In the genomic region with DNA sequence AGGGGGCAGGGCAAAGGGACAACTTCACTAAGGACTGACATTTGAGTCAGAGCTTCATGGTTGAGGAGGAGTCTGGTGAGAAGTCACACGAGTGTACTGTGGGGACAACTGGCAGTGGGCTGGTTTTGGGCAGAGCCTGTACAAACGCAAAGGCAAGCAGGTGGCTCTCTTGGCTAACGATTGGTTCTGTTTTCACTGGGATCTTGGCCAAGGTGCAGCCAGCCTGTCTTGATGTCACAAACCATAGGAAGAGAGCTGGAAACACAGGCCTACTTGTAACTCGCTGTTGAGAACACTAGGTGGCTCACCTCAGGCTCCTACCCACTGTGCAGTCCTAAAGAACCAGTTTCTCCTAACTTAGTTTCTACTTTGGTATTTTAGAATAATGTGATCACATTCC, we compare ENCODE assay signal across 10 mouse cellular contexts. TPM values are rescaled to one million over a fixed set of nuclear protein-coding genes. Genes with fewer than 3 reads are reported as not detected.
A peak's percentile ranks its signal among the peaks of the same experiment; 100 is the strongest.
DNase-seq lines count a peak whose midpoint lies in the region; ATAC-seq lines count a peak whose summit lies in the region.
"Had no signal": no experiment of that assay in that cellular context is flagged by ENCODE, and none has a peak within 500 bp of the region (broad histone marks: within the 10 kb centered on the region; RNA-seq: fewer than 3 reads in every experiment).

No protein-coding gene starts in this region.

- H3K36me3 ChIP-seq in liver, embryonic 13.5 days, result peaks cover 6% of the 10 kb centered on the region; the same call in 1 of the 2 replicates
- H3K36me3 ChIP-seq: neural tube, embryonic 13.5 days had no signal

- no peak overlapping the region for H3K4me3 ChIP-seq in liver, embryonic 13.5 days (replicated peaks)
- H3K4me3 ChIP-seq: erythroblast, embryonic 14.5 days; neural tube, embryonic 13.5 days had no signal

- H3K27ac ChIP-seq in liver, embryonic 13.5 days, result no peak overlapping the region; the same call in 1 of the 2 replicates
- H3K27ac ChIP-seq: neural tube, embryonic 13.5 days had no signal

- no peaks in the 10 kb centered on the region for H3K27me3 ChIP-seq in liver, embryonic 13.5 days
- H3K27me3 ChIP-seq: neural tube, embryonic 13.5 days had no signal

- 0 out of 2 replicates have a peak, but pooled peaks cover 1% of the 10 kb centered on the region for H3K9me3 ChIP-seq in liver, embryonic 13.5 days (replicated peaks)

- peak; percentile 80 to 87 for ATAC-seq in hematopoietic stem cell, adult 5-6 weeks (replicated peaks in 1 of 2; ENCODE audit: insufficient read depth in 1 of 2, low FRiP score in 2 of 2, low TSS enrichment in 1 of 2, low read depth in 1 of 2, poor library complexity in 2 of 2, severe bottlenecking in 2 of 2)
- ATAC-seq in liver, embryonic 13.5 days (ENCODE audit: low read depth), result peak; percentile 55

- no peak overlapping the region for H3K4me2 ChIP-seq in liver, embryonic 13.5 days
- H3K4me2 ChIP-seq: neural tube, embryonic 13.5 days had no signal

- peak; percentile 47 for DNase-seq in heart, postnatal 4 days
- no peak for DNase-seq in heart, adult 18-20 months
- peak; percentile 74 for DNase-seq in CD4-positive, CD25-positive, alpha-beta regulatory T cell, adult 2 months (ENCODE audit: low read depth, low spot score)
- DNase-seq in ZHBTc4 (ENCODE audit: low read depth, low spot score), result peak; percentile 75
- DNase-seq in liver, embryonic 13.5 days, result no peak
- peak; percentile 73 for DNase-seq in telencephalon, adult 2 months (ENCODE audit: low read depth, low spot score)
- no peak for DNase-seq in urinary bladder, adult 2 months (ENCODE audit: low spot score)

- peaks cover 29% of the 10 kb centered on the region for H3K4me1 ChIP-seq in liver, embryonic 13.5 days (replicated peaks)
- H3K4me1 ChIP-seq: neural tube, embryonic 13.5 days had no signal

- 25% methylated on average over 4 of the region's 4 CpGs for WGBS in liver, embryonic 13.5 days (ENCODE audit: insufficient replicate concordance)

- peak overlapping the region; percentile 7; the same call in 1 of the 2 replicates for H3K9ac ChIP-seq in liver, embryonic 13.5 days
- H3K9ac ChIP-seq: neural tube, embryonic 13.5 days had no signal

RNA-seq across cellular contexts. Expression of a gene that starts 7.6 kb away (rescaled TPM):
- under 1 TPM; 0.19 to 0.20 TPM for total RNA-seq in heart, postnatal 4 days (2021)
- total RNA-seq in heart, adult 18-20 months (2021), result under 1 TPM in 1 of 2 experiments, not detected in 1; 0.49 TPM
- total RNA-seq in hematopoietic stem cell, adult 5-6 weeks (2017), result 2.3 and 2.7 TPM in 2 replicates
- 44.4 and 49.1 TPM in 2 replicates for polyA plus RNA-seq in liver, embryonic 13.5 days (2015; fragmentation: Nextera tagmentation; extraction: Ambion mirVana)
- polyA plus RNA-seq in urinary bladder, adult 2 months (2012; rRNA removed), result 0.80 and 0.81 TPM in 2 replicates

RNA-seq across cellular contexts. Expression of a gene that starts 8.0 kb away (rescaled TPM):
- under 1 TPM; 0.38 to 0.67 TPM for total RNA-seq in heart, postnatal 4 days (2021)
- total RNA-seq in heart, adult 18-20 months (2021), result 1 to 10 TPM in 1 of 2 experiments, under 1 TPM in 1; 0.55 to 2.6 TPM
- total RNA-seq in hematopoietic stem cell, adult 5-6 weeks (2017), result 311 and 346 TPM in 2 replicates
- 8.2 and 8.7 TPM in 2 replicates for polyA plus RNA-seq in liver, embryonic 13.5 days (2015; fragmentation: Nextera tagmentation; extraction: Ambion mirVana)
- polyA plus RNA-seq in urinary bladder, adult 2 months (2012; rRNA removed), result 1.2 and 1.9 TPM in 2 replicates

RNA-seq across cellular contexts. Expression of a gene that starts 38.5 kb away (rescaled TPM):
- under 1 TPM; 0.71 to 0.74 TPM for total RNA-seq in heart, postnatal 4 days (2021)
- total RNA-seq in heart, adult 18-20 months (2021), result 1 to 10 TPM; 1.3 to 2.9 TPM
- total RNA-seq in hematopoietic stem cell, adult 5-6 weeks (2017), result 30.3 and 42.1 TPM in 2 replicates
- 7.0 and 7.3 TPM in 2 replicates for polyA plus RNA-seq in liver, embryonic 13.5 days (2015; fragmentation: Nextera tagmentation; extraction: Ambion mirVana)
- 4.4 and 6.0 TPM in 2 replicates for polyA plus RNA-seq in urinary bladder, adult 2 months (2012; rRNA removed)

RNA-seq across cellular contexts. Expression of a gene that starts 42.5 kb away (rescaled TPM):
- not detected for total RNA-seq in heart, postnatal 4 days (2021)
- total RNA-seq in heart, adult 18-20 months (2021), result not detected
- total RNA-seq in hematopoietic stem cell, adult 5-6 weeks (2017), result 3.8 and 5.7 TPM in 2 replicates
- polyA plus RNA-seq in liver, embryonic 13.5 days (2015; fragmentation: Nextera tagmentation; extraction: Ambion mirVana), result not detected in 2 replicates
- 0.15 and 0.34 TPM in 2 replicates for polyA plus RNA-seq in urinary bladder, adult 2 months (2012; rRNA removed)
- polyA plus RNA-seq: erythroblast, embryonic 14.5 days; neural tube, embryonic 13.5 days had no signal

Comparison
In these comparisons a context has a peak if more than half of its experiments do, and no peak if none do; other contexts are left out.
1. DNase-seq: peak in heart, postnatal 4 days (single experiment), CD4-positive, CD25-positive, alpha-beta regulatory T cell, adult 2 months (single experiment), ZHBTc4 (single experiment) and telencephalon, adult 2 months (single experiment); none in heart, adult 18-20 months (0 of 2), liver, embryonic 13.5 days (single experiment) and urinary bladder, adult 2 months (single experiment).
2. RNA of a gene that starts 8.0 kb away (total RNA-seq): 311 to 346 TPM in hematopoietic stem cell, adult 5-6 weeks; 0.55 to 2.6 TPM in heart, adult 18-20 months and 0.38 to 0.67 TPM in heart, postnatal 4 days; every median in the first group is over 10 times any median in the second.